Mouse (Mus musculus) limb, embryonic 13.5 days (tissue): ENCODE measurements around the gene Slc24a2. TPM values are rescaled to one million over a fixed set of nuclear protein-coding genes. Genes with fewer than 3 reads are reported as not detected.

ENCODE experiments used
- ATAC-seq: fragments of 200-750 bp; cut with Nextera tagmentation; 2 replicates; pipeline ENCODE4 v1.8.0; 2017; ENCODE audit warnings: low read depth, moderate number of reproducible peaks, moderate TSS enrichment; ENCODE audit not compliant: low FRiP score
- H3K27ac ChIP-seq: fragments of 300-500 bp; sonication (generic); 2 replicates; pipeline ENCODE4 v1.5.1; 2015; ENCODE audit warnings: inconsistent platforms, mild to moderate bottlenecking, moderate library complexity
- H3K27me3 ChIP-seq: fragments of 300-500 bp; sonication (generic); 2 replicates; pipeline ENCODE4 v1.6.1; 2015; ENCODE audit warnings: mild to moderate bottlenecking, inconsistent platforms
- H3K36me3 ChIP-seq: fragments of 300-500 bp; sonication (generic); 2 replicates; pipeline ENCODE4 v1.6.1; 2015; ENCODE audit warnings: inconsistent platforms, mild to moderate bottlenecking, moderate library complexity
- H3K4me1 ChIP-seq: fragments of 300-500 bp; sonication (generic); 2 replicates; pipeline ENCODE4 v1.6.1; 2015; ENCODE audit warnings: inconsistent platforms
- H3K4me2 ChIP-seq: fragments of 300-500 bp; sonication (generic); replicated peaks from 2 replicates; pipeline ENCODE4 v1.6.1; 2015; ENCODE audit warnings: inconsistent platforms, mild to moderate bottlenecking, moderate library complexity
- H3K4me3 ChIP-seq: fragments of 300-500 bp; sonication (generic); 2 replicates; pipeline ENCODE4 v1.5.1; 2015; ENCODE audit warnings: moderate library complexity, mild to moderate bottlenecking, inconsistent platforms
- H3K9ac ChIP-seq: fragments of 300-500 bp; sonication (generic); 2 replicates; pipeline ENCODE4 v1.6.1; 2015; ENCODE audit warnings: mild to moderate bottlenecking, inconsistent platforms
- H3K9me3 ChIP-seq: fragments of 300-500 bp; sonication (generic); 2 replicates; pipeline ENCODE4 v1.6.1; 2016; ENCODE audit warnings: inconsistent platforms
- WGBS: fragments of 180-500 bp; shearing (Covaris S2); methylation state at CpG from one replicate; pipeline ENCODE4 v1.1.7; 2015; 5-methylcytosine and 5-hydroxymethylcytosine counted together
- polyA plus RNA-seq: library from polyadenylated mRNA; unstranded; fragments of >200 nt; fragmentation: Nextera tagmentation; extraction: Ambion mirVana; gene quantifications from 2 replicates; pipeline ENCODE4 v1.2.1, GENCODE M21; 2015

Gene Slc24a2
- 0.92 and 1.0 TPM in 2 replicates for polyA plus RNA-seq

- Histone ChIP-seq H3K9ac (peak within 1 kb of the TSS; percentile 61), H3K4me1 (peaks cover 10% of the 10 kb centered on the region), H3K4me2 (peak within 1 kb of the TSS; percentile 96), H3K27ac (no peak within 1 kb of the TSS), H3K36me3 (no peaks in the 10 kb centered on the region), H3K27me3 (peaks cover 48% of the 10 kb centered on the region), H3K4me3 (peak within 1 kb of the TSS; percentile 57), H3K9me3 (no peaks in the 10 kb centered on the region)
- peak; percentile 95 for ATAC-seq
- WGBS = under 1% methylated on average over 54 of the region's 62 CpGs
These were observed at the start of gene Slc24a2 for GRCm38 (mm10) chr4:87229960-87230551. Slc24a2 (minus strand) TSS chr4:87230477.

- H3K9ac ChIP-seq = no peak overlapping the region
- no peaks in the 10 kb centered on the region for H3K4me1 ChIP-seq
- H3K36me3 ChIP-seq = no peaks in the 10 kb centered on the region
- H3K27ac ChIP-seq = no peak overlapping the region
- ATAC-seq = no peak
- H3K4me2 ChIP-seq = no peak overlapping the region
- no peaks in the 10 kb centered on the region for H3K27me3 ChIP-seq
- WGBS = 56% methylated on average over 1 of the region's 1 CpGs
- no peaks in the 10 kb centered on the region for H3K9me3 ChIP-seq
- H3K4me3 ChIP-seq = no peak overlapping the region
These were observed 44.5 kb upstream of the Slc24a2 start for GRCm38 (mm10) chr4:87274825-87275224.

- no peak for ATAC-seq
- no peaks in the 10 kb centered on the region for H3K4me1 ChIP-seq
- 79% methylated on average over 2 of the region's 2 CpGs for WGBS
- H3K4me2 ChIP-seq = no peak overlapping the region
- H3K4me3 ChIP-seq = no peak overlapping the region
- H3K36me3 ChIP-seq = no peaks in the 10 kb centered on the region
- H3K27me3 ChIP-seq = no peaks in the 10 kb centered on the region
- no peak overlapping the region for H3K9ac ChIP-seq
- H3K9me3 ChIP-seq = no peaks in the 10 kb centered on the region
- no peak overlapping the region for H3K27ac ChIP-seq
These were observed 44.0 kb upstream of the Slc24a2 start for GRCm38 (mm10) chr4:87274276-87274675.

GRCm38 (mm10) chr4:87273476-87273875 is 43.2 kb upstream of the Slc24a2 start:
- Histone ChIP-seq H3K27ac (no peak overlapping the region), H3K9ac (no peak overlapping the region), H3K4me1 (no peaks in the 10 kb centered on the region), H3K9me3 (no peaks in the 10 kb centered on the region), H3K4me3 (no peak overlapping the region), H3K36me3 (no peaks in the 10 kb centered on the region), H3K4me2 (no peak overlapping the region), H3K27me3 (no peaks in the 10 kb centered on the region)
- WGBS = 89% methylated on average over 3 of the region's 3 CpGs
- no peak for ATAC-seq

GRCm38 (mm10) chr4:87229224-87229959 is 885 bp downstream of the Slc24a2 start:
- Histone ChIP-seq H3K9me3 (no peaks in the 10 kb centered on the region), H3K27me3 (peaks cover 48% of the 10 kb centered on the region), H3K4me2 (peak overlapping the region; percentile 96), H3K4me1 (peaks cover 10% of the 10 kb centered on the region), H3K4me3 (peak overlapping the region; percentile 57), H3K27ac (no peak overlapping the region), H3K36me3 (no peaks in the 10 kb centered on the region), H3K9ac (peak overlapping the region; percentile 61; the same call in 1 of the 2 replicates)
- ATAC-seq = 0 out of 2 replicates have a peak, but pooled peaks have one; percentile 9
- WGBS = 13% methylated on average over 14 of the region's 14 CpGs

- Histone ChIP-seq H3K9ac (no peak overlapping the region), H3K9me3 (no peaks in the 10 kb centered on the region; the same call in 1 of the 2 replicates), H3K27ac (no peak overlapping the region), H3K4me3 (no peak overlapping the region), H3K4me1 (no peaks in the 10 kb centered on the region), H3K4me2 (no peak overlapping the region), H3K27me3 (no peaks in the 10 kb centered on the region), H3K36me3 (no peaks in the 10 kb centered on the region)
- no peak for ATAC-seq
- WGBS = 37% methylated on average over 2 of the region's 2 CpGs
These were observed 8.7 kb downstream of the Slc24a2 start for GRCm38 (mm10) chr4:87221586-87221985.

- H3K36me3 ChIP-seq = no peaks in the 10 kb centered on the region
- H3K9ac ChIP-seq = no peak overlapping the region
- H3K27me3 ChIP-seq = no peaks in the 10 kb centered on the region
- no peaks in the 10 kb centered on the region for H3K4me1 ChIP-seq
- H3K27ac ChIP-seq = no peak overlapping the region
- ATAC-seq = no peak
- 71% methylated on average over 5 of the region's 5 CpGs for WGBS
- no peaks in the 10 kb centered on the region; the same call in 1 of the 2 replicates for H3K9me3 ChIP-seq
- no peak overlapping the region for H3K4me3 ChIP-seq
- no peak overlapping the region for H3K4me2 ChIP-seq
These were observed 12.1 kb downstream of the Slc24a2 start for GRCm38 (mm10) chr4:87218196-87218595.

GRCm38 (mm10) chr4:87211344-87211978 is 18.8 kb downstream of the Slc24a2 start:
- no peak for ATAC-seq
- Histone ChIP-seq H3K4me3 (no peak overlapping the region), H3K4me2 (no peak overlapping the region), H3K27me3 (no peaks in the 10 kb centered on the region), H3K9me3 (no peaks in the 10 kb centered on the region), H3K4me1 (no peaks in the 10 kb centered on the region), H3K9ac (no peak overlapping the region), H3K36me3 (no peaks in the 10 kb centered on the region), H3K27ac (no peak overlapping the region)
- WGBS = 67% methylated on average over 6 of the region's 6 CpGs

- Histone ChIP-seq H3K9me3 (no peaks in the 10 kb centered on the region), H3K4me2 (no peak overlapping the region), H3K4me3 (no peak overlapping the region), H3K27me3 (no peaks in the 10 kb centered on the region), H3K36me3 (no peaks in the 10 kb centered on the region), H3K4me1 (no peaks in the 10 kb centered on the region), H3K27ac (no peak overlapping the region), H3K9ac (no peak overlapping the region)
- no peak for ATAC-seq
- WGBS = 81% methylated on average over 3 of the region's 3 CpGs
These were observed 19.7 kb downstream of the Slc24a2 start for GRCm38 (mm10) chr4:87210533-87210932.

GRCm38 (mm10) chr4:87202081-87202480 is 28.2 kb downstream of the Slc24a2 start:
- 68% methylated on average over 2 of the region's 2 CpGs for WGBS

GRCm38 (mm10) chr4:87201229-87201628 is 29.0 kb downstream of the Slc24a2 start:
- 80% methylated on average over 3 of the region's 3 CpGs for WGBS
- Histone ChIP-seq H3K27ac (no peak overlapping the region), H3K4me1 (no peaks in the 10 kb centered on the region), H3K36me3 (no peaks in the 10 kb centered on the region), H3K9ac (no peak overlapping the region), H3K4me2 (no peak overlapping the region), H3K9me3 (no peaks in the 10 kb centered on the region), H3K4me3 (no peak overlapping the region), H3K27me3 (no peaks in the 10 kb centered on the region)
- ATAC-seq = no peak

More at GRCm38 (mm10) chr4:87202081-87202480, 28.2 kb downstream of the Slc24a2 start:
- no peaks in the 10 kb centered on the region for H3K4me1 ChIP-seq
- no peak overlapping the region for H3K27ac ChIP-seq
- ATAC-seq = no peak
- no peaks in the 10 kb centered on the region for H3K9me3 ChIP-seq
- H3K27me3 ChIP-seq = no peaks in the 10 kb centered on the region
- H3K4me3 ChIP-seq = no peak overlapping the region
- no peak overlapping the region for H3K4me2 ChIP-seq
- H3K36me3 ChIP-seq = no peaks in the 10 kb centered on the region
- H3K9ac ChIP-seq = no peak overlapping the region
